Mouse (Mus musculus) midbrain, embryonic 13.5 days (tissue): ENCODE measurements around the gene Dnah6. TPM values are rescaled to one million over a fixed set of nuclear protein-coding genes. Genes with fewer than 3 reads are reported as not detected.
A peak's percentile ranks its signal among the peaks of the same experiment; 100 is the strongest.

Experiments used
- ATAC-seq: fragments of 200-750 bp; cut with Nextera tagmentation; 2 replicates; pipeline ENCODE4 v1.8.0; 2017; ENCODE audit warnings: mild to moderate bottlenecking, moderate TSS enrichment, moderate library complexity
- H3K27ac ChIP-seq: fragments of 300-500 bp; sonication (generic); 2 replicates; pipeline ENCODE4 v1.5.1; 2015; ENCODE audit warnings: inconsistent platforms, mild to moderate bottlenecking, moderate library complexity
- H3K27me3 ChIP-seq: fragments of 300-500 bp; sonication (generic); 2 replicates; pipeline ENCODE4 v1.6.1; 2015; ENCODE audit warnings: mild to moderate bottlenecking, inconsistent platforms
- H3K36me3 ChIP-seq: fragments of 300-500 bp; sonication (generic); 2 replicates; pipeline ENCODE4 v1.6.1; 2015; ENCODE audit warnings: mild to moderate bottlenecking, inconsistent platforms
- H3K4me1 ChIP-seq: fragments of 300-500 bp; sonication (generic); replicated peaks from 2 replicates; pipeline ENCODE4 v1.6.1; 2015; ENCODE audit warnings: inconsistent platforms
- H3K4me2 ChIP-seq: fragments of 300-500 bp; sonication (generic); replicated peaks from 2 replicates; pipeline ENCODE4 v1.6.1; 2015; ENCODE audit warnings: moderate library complexity, mild to moderate bottlenecking, inconsistent platforms
- H3K4me3 ChIP-seq: fragments of 300-500 bp; sonication (generic); replicated peaks from 2 replicates; pipeline ENCODE4 v1.5.1; 2015; ENCODE audit warnings: mild to moderate bottlenecking, inconsistent platforms
- H3K9ac ChIP-seq: fragments of 300-500 bp; sonication (generic); replicated peaks from 2 replicates; pipeline ENCODE4 v1.6.1; 2015; ENCODE audit warnings: mild to moderate bottlenecking, inconsistent platforms
- H3K9me3 ChIP-seq: fragments of 300-500 bp; sonication (generic); 2 replicates; pipeline ENCODE4 v1.6.1; 2016; ENCODE audit warnings: mild to moderate bottlenecking, inconsistent platforms
- WGBS: fragments of 180-500 bp; shearing (Covaris S2); methylation state at CpG from one replicate; pipeline ENCODE4 v1.1.7; 2015; 5-methylcytosine and 5-hydroxymethylcytosine counted together
- polyA plus RNA-seq: library from polyadenylated mRNA; unstranded; fragments of >200 nt; fragmentation: Nextera tagmentation; extraction: Ambion mirVana; gene quantifications from 2 replicates; pipeline ENCODE4 v1.2.1, GENCODE M21; 2015

Dnah6 gene
- polyA plus RNA-seq, 1 experiment from 2014 or later, result 0.17 TPM

GRCm38 (mm10) chr6:73182410-73182809, 39.0 kb downstream of the Dnah6 start:
- WGBS, result 63% methylated on average over 3 of the region's 3 CpGs
- no peak overlapping the region for H3K4me2 ChIP-seq
- no peak overlapping the region for H3K9ac ChIP-seq
- no peak for ATAC-seq
- no peaks in the 10 kb centered on the region for H3K4me1 ChIP-seq
- no peaks in the 10 kb centered on the region for H3K36me3 ChIP-seq
- no peaks in the 10 kb centered on the region for H3K9me3 ChIP-seq
- no peaks in the 10 kb centered on the region for H3K27me3 ChIP-seq
- no peak overlapping the region for H3K27ac ChIP-seq
- no peak overlapping the region for H3K4me3 ChIP-seq

DNA sequence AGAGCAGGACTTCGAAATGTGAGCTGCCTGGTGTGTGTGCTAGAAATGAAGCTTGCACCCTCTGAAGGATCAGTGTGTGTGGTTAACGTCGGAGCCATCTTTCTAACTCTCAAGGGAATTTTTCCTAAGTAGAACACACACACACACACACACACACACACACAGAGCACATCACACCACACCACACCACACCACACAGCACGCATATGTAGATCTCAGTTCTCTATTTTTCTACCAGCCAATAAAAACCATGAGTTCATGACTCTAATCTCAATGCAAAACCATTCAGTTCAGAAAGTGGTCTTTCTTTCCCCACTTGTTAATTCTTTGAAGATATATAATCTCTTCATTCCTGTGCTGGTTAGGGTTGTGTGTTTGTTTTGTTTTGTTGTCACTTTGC, 39.4 kb downstream of the Dnah6 start:
- ATAC-seq, result no peak
- H3K36me3 ChIP-seq, result no peaks in the 10 kb centered on the region
- no peaks in the 10 kb centered on the region for H3K4me1 ChIP-seq
- no peak overlapping the region for H3K9ac ChIP-seq
- no peaks in the 10 kb centered on the region for H3K9me3 ChIP-seq
- H3K27me3 ChIP-seq, result no peaks in the 10 kb centered on the region
- WGBS, result 89% methylated on average over 4 of the region's 4 CpGs
- no peak overlapping the region for H3K27ac ChIP-seq
- no peak overlapping the region for H3K4me3 ChIP-seq
- no peak overlapping the region for H3K4me2 ChIP-seq

- H3K9me3 ChIP-seq, result no peaks in the 10 kb centered on the region
- 91% methylated on average over 3 of the region's 3 CpGs for WGBS
- H3K27ac ChIP-seq, result no peak overlapping the region
- H3K4me3 ChIP-seq, result no peak overlapping the region
- no peaks in the 10 kb centered on the region for H3K4me1 ChIP-seq
- no peaks in the 10 kb centered on the region for H3K27me3 ChIP-seq
- no peak for ATAC-seq
- H3K36me3 ChIP-seq, result no peaks in the 10 kb centered on the region
- no peak overlapping the region for H3K9ac ChIP-seq
- H3K4me2 ChIP-seq, result no peak overlapping the region
Observed at GRCm38 (mm10) chr6:73175156-73175555, 46.3 kb downstream of the Dnah6 start.

DNA sequence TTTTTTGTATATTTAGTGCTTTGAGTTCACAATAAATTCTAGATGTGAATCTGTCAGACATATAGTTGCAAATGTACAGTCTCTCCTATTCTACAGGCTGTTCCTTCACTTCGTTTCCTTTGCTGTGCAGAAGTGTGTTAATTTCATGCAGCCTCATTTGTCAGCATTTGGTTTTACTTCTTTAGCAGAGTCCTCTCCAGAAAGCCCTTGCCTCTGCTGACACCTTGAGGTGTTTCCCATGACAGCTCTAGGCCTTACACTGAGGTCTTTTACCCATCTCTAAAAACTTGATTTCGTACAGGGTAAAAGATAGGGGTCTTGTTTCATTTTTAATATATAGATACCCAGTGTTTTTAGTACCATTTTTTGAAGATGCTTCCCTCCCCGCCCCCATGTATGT, 54.2 kb downstream of the Dnah6 start:
- Histone ChIP-seq H3K4me1 (no peaks in the 10 kb centered on the region), H3K27ac (no peak overlapping the region), H3K9ac (no peak overlapping the region), H3K27me3 (no peaks in the 10 kb centered on the region), H3K4me2 (no peak overlapping the region), H3K36me3 (no peaks in the 10 kb centered on the region), H3K9me3 (no peaks in the 10 kb centered on the region), H3K4me3 (no peak overlapping the region)
- no peak for ATAC-seq
- WGBS, result 82% methylated on average over 3 of the region's 3 CpGs

DNA sequence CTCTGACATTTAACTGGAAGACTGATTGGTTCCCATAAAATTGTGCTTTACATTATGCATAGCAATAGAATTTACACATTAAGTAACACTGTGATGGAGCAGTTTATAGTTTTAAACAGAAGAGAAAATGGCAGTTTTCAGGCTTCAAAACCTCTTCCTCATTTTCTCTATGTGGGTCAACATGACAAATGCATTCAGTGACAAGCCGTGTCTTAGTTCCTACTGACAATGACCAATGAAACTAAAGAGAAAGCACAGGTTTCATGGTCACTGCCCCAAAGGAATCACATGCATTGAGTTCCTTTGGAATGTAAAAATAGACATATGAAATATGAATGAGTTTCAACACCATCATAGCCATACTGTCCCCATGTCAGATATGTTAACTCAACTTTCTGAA, 58.5 kb downstream of the Dnah6 start:
- H3K36me3 ChIP-seq, result no peaks in the 10 kb centered on the region
- WGBS, result 89% methylated on average over 1 of the region's 1 CpGs
- H3K9me3 ChIP-seq, result no peaks in the 10 kb centered on the region
- no peak overlapping the region for H3K9ac ChIP-seq
- no peak overlapping the region for H3K4me2 ChIP-seq
- H3K4me1 ChIP-seq, result no peaks in the 10 kb centered on the region
- ATAC-seq, result no peak
- no peak overlapping the region for H3K4me3 ChIP-seq
- no peaks in the 10 kb centered on the region for H3K27me3 ChIP-seq
- H3K27ac ChIP-seq, result no peak overlapping the region

DNA sequence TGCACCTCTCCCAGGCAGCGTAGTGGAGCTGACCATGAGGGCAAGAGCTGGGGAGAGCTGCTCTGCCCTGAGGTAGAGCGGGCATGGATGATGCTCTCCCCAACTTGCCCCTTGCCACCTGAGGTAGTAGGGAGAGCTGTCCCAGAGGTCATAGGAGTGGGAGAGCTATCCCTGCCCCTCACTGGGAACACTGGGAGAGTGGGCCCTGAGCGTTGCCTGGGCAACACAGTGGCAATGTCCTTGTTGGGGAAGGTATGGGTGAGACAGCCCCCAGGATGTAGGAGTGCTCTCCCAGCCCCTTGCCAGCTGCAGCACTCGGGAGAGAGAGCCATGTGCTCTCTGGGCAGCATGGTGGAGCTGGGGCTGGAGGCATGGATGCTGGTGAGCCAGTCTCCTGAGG, 60.1 kb downstream of the Dnah6 start:
- Histone ChIP-seq H3K27ac (no peak overlapping the region), H3K9ac (no peak overlapping the region), H3K27me3 (no peaks in the 10 kb centered on the region), H3K4me3 (no peak overlapping the region), H3K4me2 (no peak overlapping the region), H3K4me1 (no peaks in the 10 kb centered on the region), H3K9me3 (no peaks in the 10 kb centered on the region), H3K36me3 (no peaks in the 10 kb centered on the region)
- WGBS, result 77% methylated on average over 4 of the region's 4 CpGs
- 0 out of 2 replicates have a peak, but pooled peaks have one; percentile 37 for ATAC-seq

DNA sequence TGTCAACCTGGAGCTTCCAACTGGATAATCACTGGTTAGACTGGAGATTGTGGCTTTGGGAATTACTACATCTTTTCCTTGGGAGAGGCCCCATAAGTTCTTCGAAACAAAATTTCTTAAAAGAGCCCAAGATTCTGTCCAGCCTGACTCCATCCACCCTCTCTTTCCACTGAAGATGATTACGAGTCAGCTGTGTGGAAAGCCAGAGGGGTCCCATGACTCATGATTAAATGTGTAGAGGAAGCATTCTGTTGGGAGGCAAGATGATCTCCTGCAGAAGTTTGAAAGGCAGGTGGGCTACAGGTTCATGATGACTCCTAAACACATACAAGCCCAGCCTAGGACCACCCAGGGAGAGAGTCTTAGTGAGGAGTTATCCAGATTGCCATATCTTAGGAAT, 66.0 kb downstream of the Dnah6 start:
- H3K27ac ChIP-seq, result no peak overlapping the region
- ATAC-seq, result no peak
- no peaks in the 10 kb centered on the region for H3K9me3 ChIP-seq
- H3K4me1 ChIP-seq, result no peaks in the 10 kb centered on the region
- 91% methylated on average over 2 of the region's 2 CpGs for WGBS
- no peaks in the 10 kb centered on the region for H3K27me3 ChIP-seq
- no peaks in the 10 kb centered on the region for H3K36me3 ChIP-seq
- H3K4me2 ChIP-seq, result no peak overlapping the region
- H3K4me3 ChIP-seq, result no peak overlapping the region
- no peak overlapping the region for H3K9ac ChIP-seq

DNA sequence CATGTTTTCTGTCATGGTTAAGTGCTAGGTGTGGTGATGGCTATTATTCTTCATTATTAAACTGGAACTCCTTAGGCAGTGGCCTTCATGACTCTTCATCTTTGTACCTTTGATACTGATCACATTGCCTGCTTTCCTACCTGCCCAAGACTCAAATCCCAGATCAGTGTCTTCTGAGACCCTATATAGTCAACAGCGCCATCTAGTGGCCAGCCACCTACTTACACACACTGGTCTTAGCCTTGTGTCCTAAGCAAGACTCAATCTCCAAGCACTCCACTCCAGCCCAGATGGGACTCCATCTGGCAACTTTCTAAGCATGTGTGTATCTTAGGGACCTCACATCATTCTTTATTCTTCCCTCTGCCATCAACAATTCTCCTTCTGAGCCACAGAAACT, 67.8 kb downstream of the Dnah6 start:
- Histone ChIP-seq H3K4me3 (no peak overlapping the region), H3K27me3 (no peaks in the 10 kb centered on the region), H3K27ac (no peak overlapping the region), H3K4me1 (no peaks in the 10 kb centered on the region), H3K9ac (no peak overlapping the region), H3K4me2 (no peak overlapping the region), H3K36me3 (no peaks in the 10 kb centered on the region), H3K9me3 (no peaks in the 10 kb centered on the region)
- 0% methylated on average over 1 of the region's 1 CpGs for WGBS
- ATAC-seq, result peak; percentile 80

GRCm38 (mm10) chr6:73143403-73143802, 78.0 kb downstream of the Dnah6 start:
- H3K36me3 ChIP-seq, result no peaks in the 10 kb centered on the region
- H3K4me2 ChIP-seq, result no peak overlapping the region
- no peak for ATAC-seq
- no peak overlapping the region for H3K4me3 ChIP-seq
- no peaks in the 10 kb centered on the region for H3K9me3 ChIP-seq
- H3K4me1 ChIP-seq, result no peaks in the 10 kb centered on the region
- WGBS, result 87% methylated on average over 7 of the region's 7 CpGs
- H3K27ac ChIP-seq, result no peak overlapping the region
- no peak overlapping the region for H3K9ac ChIP-seq
- H3K27me3 ChIP-seq, result no peaks in the 10 kb centered on the region

- Histone ChIP-seq H3K27ac (no peak overlapping the region), H3K36me3 (no peaks in the 10 kb centered on the region), H3K9me3 (no peaks in the 10 kb centered on the region), H3K4me1 (no peaks in the 10 kb centered on the region), H3K9ac (no peak overlapping the region), H3K27me3 (no peaks in the 10 kb centered on the region), H3K4me2 (no peak overlapping the region), H3K4me3 (no peak overlapping the region)
- ATAC-seq, result no peak
- WGBS, result 85% methylated on average over 4 of the region's 4 CpGs
Observed at GRCm38 (mm10) chr6:73142776-73143175, 78.7 kb downstream of the Dnah6 start.

- H3K27me3 ChIP-seq, result no peaks in the 10 kb centered on the region
- H3K9me3 ChIP-seq, result no peaks in the 10 kb centered on the region
- no peak overlapping the region for H3K4me3 ChIP-seq
- no peaks in the 10 kb centered on the region for H3K36me3 ChIP-seq
- H3K4me1 ChIP-seq, result no peaks in the 10 kb centered on the region
- no peak overlapping the region for H3K4me2 ChIP-seq
- ATAC-seq, result no peak
- H3K9ac ChIP-seq, result no peak overlapping the region
- H3K27ac ChIP-seq, result no peak overlapping the region
- 73% methylated on average over 3 of the region's 3 CpGs for WGBS
Observed at GRCm38 (mm10) chr6:73140836-73141235, 80.6 kb downstream of the Dnah6 start.

DNA sequence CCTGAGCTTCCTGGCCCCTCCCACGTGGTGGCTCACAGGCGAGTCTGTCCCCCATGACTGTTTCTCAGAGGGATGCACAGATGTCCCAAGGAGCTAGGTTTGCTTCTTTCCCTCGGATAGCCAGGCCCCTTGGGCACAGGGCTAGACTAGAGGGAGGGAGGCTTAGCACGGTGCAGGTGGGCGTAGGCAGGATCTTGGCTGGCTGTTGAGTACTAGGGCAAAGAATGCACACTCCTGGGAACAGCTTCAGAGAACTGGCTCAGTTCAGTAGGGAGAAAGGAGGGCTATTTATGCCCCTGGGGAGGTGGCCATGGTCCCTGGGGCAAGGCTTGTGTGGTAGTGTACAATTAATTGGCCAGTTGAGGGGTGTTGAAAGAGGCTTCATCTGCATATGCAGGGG, 88.7 kb downstream of the Dnah6 start:
- Histone ChIP-seq H3K27ac (no peak overlapping the region), H3K4me3 (no peak overlapping the region), H3K27me3 (no peaks in the 10 kb centered on the region), H3K9me3 (no peaks in the 10 kb centered on the region), H3K36me3 (no peaks in the 10 kb centered on the region), H3K4me2 (no peak overlapping the region), H3K4me1 (no peaks in the 10 kb centered on the region), H3K9ac (no peak overlapping the region)
- 56% methylated on average over 5 of the region's 5 CpGs for WGBS
- ATAC-seq, result no peak

GRCm38 (mm10) chr6:73127594-73127993, 93.9 kb downstream of the Dnah6 start:
- H3K4me2 ChIP-seq, result no peak overlapping the region
- H3K36me3 ChIP-seq, result no peaks in the 10 kb centered on the region
- H3K27me3 ChIP-seq, result no peaks in the 10 kb centered on the region
- 82% methylated on average over 9 of the region's 9 CpGs for WGBS
- no peak overlapping the region for H3K9ac ChIP-seq
- H3K27ac ChIP-seq, result no peak overlapping the region
- no peaks in the 10 kb centered on the region for H3K4me1 ChIP-seq
- H3K9me3 ChIP-seq, result no peaks in the 10 kb centered on the region
- no peak for ATAC-seq
- no peak overlapping the region for H3K4me3 ChIP-seq
